Mouse (Mus musculus) cortical plate, adult 2 months (tissue): ENCODE data around the gene Trmt61a. TPM values are rescaled to one million over a fixed set of nuclear protein-coding genes. Genes with fewer than 3 reads are reported as not detected.

ENCODE experiments used
- H3K27ac ChIP-seq: fragments of 200-500 bp; 2 replicates; pipeline ENCODE4 v1.5.1; 2012; ENCODE audit warnings: low read length, control low read depth, inconsistent platforms; ENCODE audit not compliant: insufficient read depth
- H3K4me1 ChIP-seq: fragments of 200-500 bp; 2 replicates; pipeline ENCODE4 v1.6.1; 2011; ENCODE audit warnings: low read length; ENCODE audit not compliant: control insufficient read depth, insufficient read depth
- H3K4me3 ChIP-seq: fragments of 200-500 bp; 2 replicates; pipeline ENCODE4 v1.5.1; 2011; ENCODE audit warnings: mild to moderate bottlenecking, low read length, control low read depth; ENCODE audit not compliant: insufficient read depth
- CTCF ChIP-seq: fragments of 200-500 bp; IDR thresholded peaks from 2 replicates; pipeline ENCODE4 v1.5.1; 2011; ENCODE audit warnings: mild to moderate bottlenecking, control low read depth, low read length; ENCODE audit not compliant: insufficient read depth; ENCODE audit errors: extremely low read depth
- POLR2A ChIP-seq: fragments of 200-500 bp; IDR thresholded peaks from 2 replicates; pipeline ENCODE4 v1.6.1; 2011; ENCODE audit warnings: mild to moderate bottlenecking, low read length, control low read depth; ENCODE audit not compliant: insufficient read depth; ENCODE audit errors: extremely low read depth
- polyA plus RNA-seq: library from polyadenylated mRNA; depleted of rRNA; stranded (reverse); fragments of >200 nt; gene quantifications from 2 replicates; pipeline ENCODE4 v1.2.3, GENCODE M21; 2012

Gene Trmt61a
- polyA plus RNA-seq, 1 experiment, result 20.0 TPM

DNA sequence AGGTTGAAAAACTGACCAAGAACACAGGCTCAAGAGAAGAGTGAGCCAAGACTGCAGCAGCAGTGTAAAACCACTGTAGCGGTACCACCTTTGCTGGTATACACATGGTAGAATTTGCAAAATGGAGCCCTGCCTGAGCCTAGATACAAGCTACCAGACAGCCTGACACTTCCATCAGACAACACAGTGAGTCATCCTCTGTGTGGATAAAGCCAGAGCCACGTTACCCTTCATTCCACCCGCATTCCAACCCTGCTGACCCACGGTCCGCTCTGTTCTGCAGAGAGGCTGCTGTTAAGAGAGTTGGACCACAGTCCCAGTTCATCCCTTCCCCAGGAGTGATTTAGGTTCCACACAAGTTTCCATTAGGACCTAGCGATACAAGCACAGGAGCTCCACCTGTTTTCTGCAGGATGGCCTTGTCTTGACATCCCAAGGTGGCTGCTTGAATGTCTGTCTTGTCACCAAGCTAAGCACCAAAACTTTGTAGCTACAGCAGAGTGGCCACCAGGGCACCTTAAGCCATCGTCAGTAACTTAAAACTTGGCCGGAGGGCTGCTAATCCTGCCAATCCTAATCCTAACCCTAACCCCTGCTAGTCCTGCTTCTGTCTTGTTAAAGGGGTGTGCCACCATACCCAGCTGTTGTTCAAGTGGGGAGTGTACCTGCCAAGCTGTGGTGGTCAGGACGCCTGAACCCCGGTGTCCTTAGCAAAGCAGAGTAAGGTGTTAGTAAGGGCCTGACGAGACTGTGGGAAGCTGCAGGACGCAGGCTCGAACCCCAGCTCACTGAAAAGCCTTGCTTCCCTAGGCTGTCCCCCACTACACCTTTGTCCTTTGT, 12.6 kb upstream of the Trmt61a start:
- H3K27ac ChIP-seq, result peak overlapping the region; percentile 40; the same call in 1 of the 2 replicates
- peaks cover 4% of the 10 kb centered on the region for H3K4me1 ChIP-seq
- no peak overlapping the region for H3K4me3 ChIP-seq
- TF ChIP-seq POLR2A (no peak), CTCF (no peak)

DNA sequence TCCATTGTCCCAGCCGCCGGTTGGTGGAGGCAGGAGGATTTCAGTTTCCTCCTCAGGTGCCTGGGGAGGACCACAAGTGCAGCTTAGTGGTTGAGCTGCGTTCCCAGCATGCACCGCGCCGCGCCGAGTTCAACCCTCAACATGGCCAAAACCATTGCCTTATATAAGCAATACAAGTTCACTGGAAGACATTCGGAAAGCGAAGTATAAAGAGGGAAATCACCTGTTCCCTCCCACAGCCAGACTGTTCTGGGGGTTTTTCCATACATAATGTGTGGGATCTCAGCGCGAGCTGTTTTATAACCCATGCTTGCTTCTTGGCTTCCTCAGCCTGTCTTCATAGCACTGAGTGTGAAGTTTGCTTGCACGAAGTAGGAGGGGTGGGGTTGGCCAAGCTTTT, 11.5 kb upstream of the Trmt61a start:
- H3K4me1 ChIP-seq, result peaks cover 4% of the 10 kb centered on the region
- H3K4me3 ChIP-seq, result no peak overlapping the region
- TF ChIP-seq CTCF (no peak), POLR2A (peak; percentile 33; the same call in 1 of the 2 replicates)
- peak overlapping the region; percentile 40 for H3K27ac ChIP-seq

DNA sequence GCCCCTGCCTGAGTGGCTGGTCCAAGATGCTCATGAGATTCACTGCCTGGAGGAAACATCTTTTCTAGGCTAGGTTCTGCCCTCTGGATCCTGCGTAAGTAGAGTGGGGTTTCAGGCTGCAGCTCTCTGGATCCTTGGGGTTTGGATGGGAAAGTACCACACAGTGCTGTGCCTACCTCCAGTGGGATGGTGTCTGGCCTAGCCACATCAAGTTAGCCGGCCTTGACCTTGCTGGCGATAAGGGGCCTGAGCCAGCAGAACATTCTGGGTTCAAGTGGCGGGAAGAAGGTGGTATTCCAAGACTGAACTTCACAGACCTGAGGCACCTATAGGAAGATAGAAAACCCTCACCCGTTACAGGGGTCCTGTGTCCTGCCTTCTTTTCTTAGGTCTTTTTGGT, 10.5 kb upstream of the Trmt61a start:
- Histone ChIP-seq H3K4me1 (peaks cover 4% of the 10 kb centered on the region), H3K27ac (peak overlapping the region; percentile 12; the same call in 1 of the 2 replicates), H3K4me3 (no peak overlapping the region)
- no peak for TF ChIP-seq POLR2A
- no peak for TF ChIP-seq CTCF

DNA sequence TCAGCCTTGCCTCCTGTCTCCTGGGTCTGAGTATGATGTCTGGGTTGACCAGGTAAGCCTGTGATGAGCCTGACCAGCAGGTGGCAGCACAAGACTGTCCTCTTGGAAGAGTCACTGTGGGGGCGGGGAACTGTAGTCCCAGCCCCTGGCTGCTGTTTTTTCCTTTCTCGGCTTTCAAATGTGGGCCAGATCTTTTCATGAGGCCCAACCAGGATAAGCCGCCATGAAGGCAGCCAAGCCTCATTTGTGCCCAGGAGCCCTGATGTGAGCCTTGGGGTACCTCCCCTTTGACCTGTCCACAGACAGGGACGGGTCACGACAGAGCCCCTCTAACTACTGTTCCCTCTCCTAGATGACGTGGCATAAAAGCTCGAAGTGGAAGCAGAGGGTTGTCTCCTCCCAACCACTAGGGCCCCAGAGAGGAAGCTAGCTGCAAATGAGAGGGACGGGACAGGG, 9.4 kb upstream of the Trmt61a start:
- H3K4me3 ChIP-seq, result peak overlapping the region; percentile 99
- H3K27ac ChIP-seq, result peak overlapping the region; percentile 73
- TF ChIP-seq POLR2A (peak; percentile 65; the same call in 1 of the 2 replicates), CTCF (peak; percentile 96)
- H3K4me1 ChIP-seq, result peaks cover 4% of the 10 kb centered on the region

DNA sequence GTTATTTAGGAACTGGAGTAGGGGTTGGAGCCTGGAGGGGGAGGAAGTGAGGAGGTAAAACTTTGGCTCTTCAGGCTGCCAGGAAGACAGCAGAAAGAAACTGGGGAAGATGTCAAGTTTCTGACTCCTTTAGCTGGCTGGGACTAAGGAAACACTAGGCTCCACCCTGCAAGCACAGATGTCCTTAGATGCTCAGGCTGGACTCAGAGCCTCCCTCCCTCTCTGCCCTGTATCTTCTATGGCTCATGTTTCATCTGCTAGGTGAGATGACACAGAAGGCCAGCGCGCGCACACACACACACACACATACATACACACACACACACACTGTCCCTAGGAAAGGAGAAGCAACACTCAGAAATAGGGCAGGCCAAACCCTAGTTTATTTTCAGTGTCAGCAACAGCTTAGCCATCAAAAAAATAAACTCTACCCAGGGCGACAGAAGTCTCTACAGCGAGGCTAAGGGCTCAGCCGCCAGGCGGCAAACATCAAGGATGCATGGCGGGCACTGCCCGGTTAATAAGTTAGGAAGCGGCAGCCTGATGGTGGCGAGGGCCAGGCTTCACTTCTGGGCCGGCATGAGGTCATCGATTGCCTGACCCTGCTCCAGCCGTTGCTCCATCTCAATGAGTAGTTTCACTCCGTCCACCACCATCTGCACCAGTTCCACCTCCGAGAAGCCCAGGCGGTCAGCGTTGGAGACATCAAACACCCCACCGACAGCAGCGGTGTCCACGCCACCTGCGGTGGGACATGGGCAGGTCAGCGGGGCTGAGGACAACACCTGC, 8.7 kb upstream of the Trmt61a start:
- peaks cover 2% of the 10 kb centered on the region; the same call in 1 of the 2 replicates for H3K4me1 ChIP-seq
- H3K4me3 ChIP-seq, result peak overlapping the region; percentile 99
- TF ChIP-seq POLR2A, result peak; percentile 65
- TF ChIP-seq CTCF, result no peak
- H3K27ac ChIP-seq, result peak overlapping the region; percentile 47

DNA sequence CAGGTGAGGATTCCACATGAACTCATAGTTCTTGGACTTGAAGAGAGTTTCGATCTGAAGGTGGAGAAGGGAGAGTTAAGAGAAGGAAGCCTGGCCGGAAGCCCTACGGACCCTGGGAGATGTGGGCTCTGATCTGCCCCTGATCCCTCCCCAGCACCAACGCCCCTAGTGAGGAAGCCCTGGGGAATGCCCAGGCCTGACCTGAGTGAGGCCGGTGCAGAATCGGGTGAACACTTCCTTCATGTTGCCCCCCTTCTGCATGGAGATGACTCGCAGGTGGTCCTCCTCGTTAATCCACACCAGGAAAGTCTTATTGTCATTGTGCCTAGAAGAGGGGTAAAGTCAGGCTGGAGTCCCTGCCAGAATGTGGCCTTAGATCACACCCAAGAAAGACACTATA, 7.9 kb upstream of the Trmt61a start:
- peaks cover 2% of the 10 kb centered on the region; the same call in 1 of the 2 replicates for H3K4me1 ChIP-seq
- TF ChIP-seq POLR2A (no peak), CTCF (no peak)
- peak overlapping the region; percentile 99 for H3K4me3 ChIP-seq
- H3K27ac ChIP-seq, result peak overlapping the region; percentile 97

DNA sequence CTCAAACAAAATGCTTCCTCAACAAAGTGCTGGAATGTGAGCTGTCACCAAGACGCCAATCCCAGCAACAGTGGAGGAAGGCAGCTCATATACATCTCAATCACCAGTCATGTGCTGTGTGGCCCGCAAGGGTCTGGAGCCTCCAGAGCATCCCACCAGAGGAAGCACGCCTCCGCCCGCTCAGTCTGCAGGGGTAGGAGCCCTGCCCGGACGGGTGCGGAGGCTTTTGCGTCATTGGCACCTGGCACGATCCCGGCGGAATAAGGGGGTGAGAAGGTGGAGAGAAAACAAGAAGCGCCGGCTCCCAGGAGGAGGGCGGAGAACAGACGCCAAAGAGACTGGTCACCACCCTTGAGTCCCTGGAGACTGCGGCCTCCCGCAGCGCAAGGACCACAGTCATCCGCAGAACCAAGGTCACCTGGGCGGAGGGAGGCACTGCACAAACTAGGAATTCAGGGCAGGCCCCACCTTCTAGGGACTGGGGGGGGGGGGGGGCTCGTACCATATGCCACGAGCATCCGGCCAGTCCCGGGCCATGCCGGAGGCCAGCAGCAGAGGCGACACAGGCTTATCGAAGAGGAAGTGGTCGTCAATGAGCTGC, 7.4 kb upstream of the Trmt61a start:
- H3K4me3 ChIP-seq, result peak overlapping the region; percentile 99
- H3K27ac ChIP-seq, result peak overlapping the region; percentile 97
- H3K4me1 ChIP-seq, result peaks cover 2% of the 10 kb centered on the region; the same call in 1 of the 2 replicates
- TF ChIP-seq CTCF, result no peak
- peak; percentile 51; the same call in 1 of the 2 replicates for TF ChIP-seq POLR2A

DNA sequence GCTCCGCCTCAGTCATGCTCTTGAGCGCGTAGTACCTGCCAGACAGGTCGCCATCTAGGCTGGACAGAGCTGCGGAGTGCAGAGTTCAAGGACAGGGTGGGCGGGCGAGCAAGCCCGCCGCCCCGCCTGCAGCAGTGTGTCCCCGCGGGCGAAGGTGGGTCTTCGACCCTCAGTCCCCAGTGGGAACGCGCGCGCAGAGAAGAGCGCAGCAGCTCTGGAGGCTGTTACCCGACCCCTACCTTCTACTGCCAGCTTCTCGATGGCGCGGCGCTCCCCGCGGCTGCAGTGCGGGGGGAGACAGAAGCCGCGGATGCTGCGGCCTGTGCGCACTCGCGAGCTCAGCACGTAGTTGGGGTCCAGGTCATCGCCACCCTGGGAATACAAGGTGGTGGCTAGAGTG, 6.9 kb upstream of the Trmt61a start:
- TF ChIP-seq POLR2A (no peak), CTCF (no peak)
- Histone ChIP-seq H3K27ac (peak overlapping the region; percentile 97), H3K4me3 (peak overlapping the region; percentile 99), H3K4me1 (no peaks in the 10 kb centered on the region)

DNA sequence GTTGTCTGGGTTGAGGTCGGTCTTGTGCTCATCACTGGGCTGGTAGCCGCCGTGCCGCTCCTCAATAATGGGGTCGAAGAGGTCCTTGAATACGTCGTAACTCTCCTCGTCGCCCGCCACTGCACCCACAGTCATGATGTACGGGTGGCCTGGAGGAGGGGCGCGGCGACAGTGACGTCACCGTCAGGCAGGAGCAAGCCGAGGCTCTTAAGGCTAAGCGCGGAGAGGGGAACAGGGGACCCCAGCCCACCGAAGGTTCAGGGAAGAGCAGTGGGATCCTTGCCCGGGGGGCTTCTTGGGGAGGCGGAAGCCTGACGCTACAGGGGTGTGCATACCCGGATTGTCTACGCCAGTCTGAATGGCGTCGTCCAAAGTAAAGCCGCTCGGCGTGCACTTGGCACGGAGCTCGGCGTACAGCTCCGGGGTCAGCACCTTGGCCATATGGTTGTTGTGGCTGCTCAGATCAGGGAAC, 6.4 kb upstream of the Trmt61a start:
- Histone ChIP-seq H3K4me1 (no peaks in the 10 kb centered on the region), H3K27ac (peak overlapping the region; percentile 97), H3K4me3 (peak overlapping the region; percentile 99)
- TF ChIP-seq CTCF (no peak), POLR2A (peak; percentile 20; the same call in 1 of the 2 replicates)
